Mouse (Mus musculus) ES-E14 (cell line): ENCODE measurements around the gene Dnajb8. TPM values are rescaled to one million over a fixed set of nuclear protein-coding genes. Genes with fewer than 3 reads are reported as not detected.

Experiments used
- DNase-seq: peaks from one replicate; pipeline ENCODE4 v3.0.0-alpha.2; 2013; ENCODE audit warnings: low read depth, low spot score
- H3K27ac ChIP-seq: 2 replicates; pipeline ENCODE4 v1.5.1; 2012; ENCODE audit warnings: low read depth, mild to moderate bottlenecking, low read length, moderate library complexity, mixed read lengths; ENCODE audit not compliant: poor library complexity, insufficient read depth, severe bottlenecking
- H3K36me3 ChIP-seq: 2 replicates; pipeline ENCODE4 v1.6.1; 2012; ENCODE audit warnings: mild to moderate bottlenecking, low read length, moderate library complexity, mixed read lengths; ENCODE audit not compliant: control insufficient read depth, poor library complexity, insufficient read depth, severe bottlenecking
- H3K4me1 ChIP-seq, 2 experiments: fragments of 150-350 bp in 1 of 2; sonication (generic) in 1 of 2; 2 replicates each; pipeline ENCODE4 v1.6.1; 2012; ENCODE audit warnings: low read length in 2 of 2, mild to moderate bottlenecking in 1 of 2, mixed read lengths in 1 of 2; ENCODE audit not compliant: control insufficient read depth in 2 of 2, insufficient read depth in 2 of 2, poor library complexity in 1 of 2
- H3K4me3 ChIP-seq, 2 experiments: fragments of 150-350 bp in 1 of 2; sonication (generic) in 1 of 2; 2 replicates each; pipeline ENCODE4 v1.5.1; 2012; ENCODE audit warnings: low read length in 2 of 2, low read depth in 1 of 2, mild to moderate bottlenecking in 1 of 2, mixed read lengths in 1 of 2; ENCODE audit not compliant: insufficient read depth in 1 of 2, poor library complexity in 1 of 2, severe bottlenecking in 1 of 2
- H3K9ac ChIP-seq: 2 replicates; pipeline ENCODE4 v1.6.1; 2012; ENCODE audit warnings: low read depth, mild to moderate bottlenecking, low read length, mixed read lengths; ENCODE audit not compliant: poor library complexity, insufficient read depth, severe bottlenecking
- H3K9me3 ChIP-seq: fragments of 150-350 bp; sonication (generic); 2 replicates; pipeline ENCODE4 v1.6.1; 2012; ENCODE audit warnings: low read depth, mild to moderate bottlenecking, low read length; ENCODE audit not compliant: control insufficient read depth, insufficient read depth
- CHD2 ChIP-seq: IDR thresholded peaks from 2 replicates; pipeline ENCODE4 v1.6.1; 2014; ENCODE audit warnings: mild to moderate bottlenecking, low read depth, low read length, inconsistent platforms
- HCFC1 ChIP-seq: IDR thresholded peaks from 2 replicates; pipeline ENCODE4 v1.6.1; 2012; ENCODE audit warnings: low read length, inconsistent platforms, borderline replicate concordance; ENCODE audit not compliant: insufficient read depth
- MAFK ChIP-seq: IDR thresholded peaks from 2 replicates; pipeline ENCODE4 v1.6.1; 2014; ENCODE audit warnings: mild to moderate bottlenecking, low read depth, low read length, inconsistent platforms; ENCODE audit not compliant: insufficient read depth
- ZC3H11A ChIP-seq: IDR thresholded peaks from 2 replicates; pipeline ENCODE4 v1.6.1; 2012; ENCODE audit warnings: low read depth, mild to moderate bottlenecking, inconsistent platforms, low read length, borderline replicate concordance
- ZNF384 ChIP-seq: IDR thresholded peaks from 2 replicates; pipeline ENCODE4 v1.6.1; 2012; ENCODE audit warnings: low read depth, low read length, inconsistent platforms
- in situ Hi-C, 2 experiments: fragments of 600-800 bp; cut with MboI; formaldehyde crosslinking; loops; one replicate each; pipeline ENCODE4 v1.15.1; 2025; ENCODE audit warnings: low sequenced_read_pairs in 2 of 2, inconsistent platforms in 1 of 2; ENCODE audit not compliant: unreplicated experiment in 2 of 2
- total RNA-seq: library from RNA; depleted of rRNA; stranded (reverse); fragments of 300-350 nt; gene quantifications from 2 replicates; pipeline ENCODE4 v1.2.3, GENCODE M21; 2012

Dnajb8 gene
- total RNA-seq, 1 experiment, result not detected

- no peak for DNase-seq
- Histone ChIP-seq H3K36me3 (no peaks in the 10 kb centered on the region), H3K9me3 (no peaks in the 10 kb centered on the region), H3K4me1 (peaks cover 1 to 9% of the 10 kb centered on the region in 2 experiments; a peak in 3 of 4 replicates), H3K27ac (no peak overlapping the region), H3K4me3 (no peak overlapping the region), H3K9ac (no peak overlapping the region)
- TF ChIP-seq HCFC1, result no peak
- TF ChIP-seq CHD2, result no peak
- no peak for TF ChIP-seq ZNF384
- TF ChIP-seq ZC3H11A, result no peak
- TF ChIP-seq MAFK, result no peak
- in situ Hi-C loops, result no loop called here
Measured at GRCm38 (mm10) chr6:88216199-88216598, 5.9 kb upstream of the Dnajb8 start.

- DNase-seq, result no peak
- in situ Hi-C loops, result no loop called here
- H3K36me3 ChIP-seq, result no peaks in the 10 kb centered on the region
- no peak overlapping the region for H3K4me3 ChIP-seq
- H3K9me3 ChIP-seq, result no peaks in the 10 kb centered on the region
- no peak overlapping the region for H3K9ac ChIP-seq
- TF ChIP-seq MAFK, result no peak
- TF ChIP-seq HCFC1, result no peak
- H3K27ac ChIP-seq, result no peak overlapping the region
- peaks cover 1 to 9% of the 10 kb centered on the region in 2 experiments; a peak in 3 of 4 replicates for H3K4me1 ChIP-seq
Measured at GRCm38 (mm10) chr6:88219094-88219493, 3.0 kb upstream of the Dnajb8 start.

- H3K36me3 ChIP-seq, result no peaks in the 10 kb centered on the region
- peaks cover 0 to 2% of the 10 kb centered on the region in 2 experiments; a peak in 1 of 4 replicates for H3K4me1 ChIP-seq
- H3K9ac ChIP-seq, result no peak overlapping the region
- H3K4me3 ChIP-seq, result no peak overlapping the region
- H3K9me3 ChIP-seq, result no peaks in the 10 kb centered on the region
- in situ Hi-C loops, result no loop called here
- no peak for TF ChIP-seq CHD2
- no peak for TF ChIP-seq ZC3H11A
- no peak for TF ChIP-seq MAFK
- TF ChIP-seq ZNF384, result no peak
- no peak for TF ChIP-seq HCFC1
- H3K27ac ChIP-seq, result no peak overlapping the region
- DNase-seq, result no peak
Measured at GRCm38 (mm10) chr6:88226570-88226994, 4.5 kb downstream of the Dnajb8 start.

- Histone ChIP-seq H3K4me1 (peaks cover 2 to 6% of the 10 kb centered on the region in 2 experiments; a peak in 2 of 4 replicates), H3K27ac (no peak overlapping the region), H3K9me3 (no peaks in the 10 kb centered on the region), H3K4me3 (no peak overlapping the region), H3K36me3 (no peaks in the 10 kb centered on the region), H3K9ac (no peak overlapping the region)
- no peak for DNase-seq
- TF ChIP-seq HCFC1 (no peak), ZNF384 (no peak), ZC3H11A (no peak), MAFK (no peak), CHD2 (no peak)
- in situ Hi-C loops, result no loop called here
Measured at GRCm38 (mm10) chr6:88227537-88227936, 5.5 kb downstream of the Dnajb8 start.

GRCm38 (mm10) chr6:88229221-88229620, 7.2 kb downstream of the Dnajb8 start:
- DNase-seq, result no peak
- in situ Hi-C loops, result no loop called here
- no peak overlapping the region for H3K27ac ChIP-seq
- no peaks in the 10 kb centered on the region for H3K9me3 ChIP-seq
- H3K36me3 ChIP-seq, result no peaks in the 10 kb centered on the region
- no peak for TF ChIP-seq HCFC1
- no peak for TF ChIP-seq ZC3H11A
- no peak for TF ChIP-seq MAFK
- TF ChIP-seq CHD2, result no peak
- no peak for TF ChIP-seq ZNF384
- peaks cover 3 to 11% of the 10 kb centered on the region in 2 experiments; a peak in 2 of 4 replicates for H3K4me1 ChIP-seq
- H3K4me3 ChIP-seq, result no peak overlapping the region
- no peak overlapping the region for H3K9ac ChIP-seq
